Mouse (Mus musculus): ENCODE measurements around the gene Castor2. TPM values are rescaled to one million over a fixed set of nuclear protein-coding genes. Genes with fewer than 3 reads are reported as not detected.

Castor2 gene
- total and polyA plus RNA-seq, 3 experiments, result 0.35 to 3.9 (median 1.3) TPM

GRCm38 (mm10) chr5:134074368-134074767 is 25.1 kb upstream of the Castor2 start:
- in situ Hi-C loops (cut with MboI; ENCODE audit: low pct_ligation_motif_present, low pct_unique_long_range_greater_than_20kb, low sequenced_read_pairs), result no loop called here
- Histone ChIP-seq H3K4me3 (replicated peaks in 1 of 3; ENCODE audit: low read depth in 2 of 3, low read length in 2 of 3, poor library complexity in 1 of 3) (no peak overlapping the region), H3K27me3 (replicated peaks) (peaks cover 7% of the 10 kb centered on the region), H3K9ac (ENCODE audit: insufficient read depth, low read depth) (no peak overlapping the region), H3K4me2 (ENCODE audit: insufficient read depth, low read depth, poor library complexity, severe bottlenecking) (no peak overlapping the region), H3K79me2 (replicated peaks; ENCODE audit: control insufficient read depth, extremely low read depth, insufficient read depth, poor library complexity, severe bottlenecking) (no peaks in the 10 kb centered on the region), H3K36me3 (replicated peaks in 1 of 2; ENCODE audit: control insufficient read depth in 1 of 2, insufficient read depth in 1 of 2, low read length in 1 of 2) (no peaks in the 10 kb centered on the region), H3K4me1 (ENCODE audit: control insufficient read depth in 1 of 2, insufficient read depth in 2 of 2) (no peaks in the 10 kb centered on the region), H3K27ac (ENCODE audit: insufficient read depth, low read depth) (no peak overlapping the region), H3K9me3 (replicated peaks; ENCODE audit: low read length) (peaks cover 26% of the 10 kb centered on the region)
- TF ChIP-seq ZMIZ1 (IDR thresholded peaks at IDR 0.05; ENCODE audit: low read depth, low read length), result no peak
- no peak for TF ChIP-seq EP300 (IDR thresholded peaks at IDR 0.05; ENCODE audit: low read length)
- no peak for TF ChIP-seq ELF1 (IDR thresholded peaks at IDR 0.05; ENCODE audit: low read depth, low read length)
- no peak for TF ChIP-seq ZKSCAN1 (IDR thresholded peaks at IDR 0.05; ENCODE audit: borderline replicate concordance, low read depth, low read length)
- TF ChIP-seq UBTF (IDR thresholded peaks at IDR 0.05; ENCODE audit: low read depth, low read length), result no peak
- no peak for TF ChIP-seq MAZ (IDR thresholded peaks at IDR 0.05; ENCODE audit: low read depth, low read length)
- TF ChIP-seq ZNF384 (IDR thresholded peaks at IDR 0.05; ENCODE audit: low read depth, low read length), result no peak
- TF ChIP-seq CHD2 (IDR thresholded peaks at IDR 0.05; ENCODE audit: low read length), result no peak
- no peak for TF ChIP-seq MXI1 (IDR thresholded peaks at IDR 0.05; ENCODE audit: low read depth, low read length)
- no peak for TF ChIP-seq RAD21 (IDR thresholded peaks at IDR 0.05; ENCODE audit: low read depth, low read length)
- TF ChIP-seq HCFC1 (IDR thresholded peaks at IDR 0.05; ENCODE audit: low read depth, low read length), result no peak
- TF ChIP-seq TCF12 (IDR thresholded peaks at IDR 0.05; ENCODE audit: low read depth, low read length), result no peak
- TF ChIP-seq NRF1 (IDR thresholded peaks at IDR 0.05; ENCODE audit: low read depth, low read length), result no peak
- TF ChIP-seq PAX5 (IDR thresholded peaks at IDR 0.05; ENCODE audit: low read length), result no peak
- no peak for TF ChIP-seq E2F4 (IDR thresholded peaks at IDR 0.05; ENCODE audit: insufficient replicate concordance, low read depth, low read length)
- TF ChIP-seq KAT2A (IDR thresholded peaks at IDR 0.05; ENCODE audit: insufficient replicate concordance, low read length), result no peak
- TF ChIP-seq TBP (conservative IDR thresholded peaks at IDR 0.05; ENCODE audit: low read depth, low read length), result no peak
- no peak for TF ChIP-seq GABPA (IDR thresholded peaks at IDR 0.05; ENCODE audit: insufficient replicate concordance, low read depth, low read length)
- no peak for TF ChIP-seq BHLHE40 (IDR thresholded peaks at IDR 0.05; ENCODE audit: low read depth, low read length)
- no peak for DNase-seq (ENCODE audit: extremely low read depth)
- dilution Hi-C loops (cut with MboI; ENCODE audit: extremely low pct_ligation_motif_present, extremely low pct_unique_long_range_greater_than_20kb, low sequenced_read_pairs), result no loop called here

GRCm38 (mm10) chr5:134076175-134076574 is 23.3 kb upstream of the Castor2 start:
- dilution Hi-C loops (cut with MboI; ENCODE audit: extremely low pct_ligation_motif_present, extremely low pct_unique_long_range_greater_than_20kb, low sequenced_read_pairs) (no loop called here), in situ Hi-C loops (cut with MboI; ENCODE audit: low pct_ligation_motif_present, low pct_unique_long_range_greater_than_20kb, low sequenced_read_pairs) (no loop called here)
- no peak overlapping the region for H3K4me2 ChIP-seq (ENCODE audit: insufficient read depth, low read depth, poor library complexity, severe bottlenecking)
- no peak for DNase-seq (ENCODE audit: extremely low read depth)
- no peaks in the 10 kb centered on the region for H3K4me1 ChIP-seq (ENCODE audit: control insufficient read depth in 1 of 2, insufficient read depth in 2 of 2)
- no peak overlapping the region for H3K4me3 ChIP-seq (replicated peaks in 1 of 3; ENCODE audit: low read depth in 2 of 3, low read length in 2 of 3, poor library complexity in 1 of 3)
- peaks cover 10% of the 10 kb centered on the region for H3K27me3 ChIP-seq (replicated peaks)
- no peak for TF ChIP-seq ELF1 (IDR thresholded peaks at IDR 0.05; ENCODE audit: low read depth, low read length)
- TF ChIP-seq ZMIZ1 (IDR thresholded peaks at IDR 0.05; ENCODE audit: low read depth, low read length), result no peak
- no peak for TF ChIP-seq CTCF (conservative IDR thresholded peaks at IDR 0.05 in 1 of 2, IDR thresholded peaks at IDR 0.05 in 1 of 2; ENCODE audit: low read depth in 2 of 2, low read length in 2 of 2)
- no peak for TF ChIP-seq USF2 (conservative IDR thresholded peaks at IDR 0.05; ENCODE audit: low read depth, low read length)
- TF ChIP-seq JUND (conservative IDR thresholded peaks at IDR 0.05; ENCODE audit: low read depth, low read length), result no peak
- no peak for TF ChIP-seq MXI1 (IDR thresholded peaks at IDR 0.05; ENCODE audit: low read depth, low read length)
- TF ChIP-seq UBTF (IDR thresholded peaks at IDR 0.05; ENCODE audit: low read depth, low read length), result no peak
- TF ChIP-seq NRF1 (IDR thresholded peaks at IDR 0.05; ENCODE audit: low read depth, low read length), result no peak
- TF ChIP-seq RCOR1 (conservative IDR thresholded peaks at IDR 0.05; ENCODE audit: low read depth, low read length), result no peak
- TF ChIP-seq ZNF384 (IDR thresholded peaks at IDR 0.05; ENCODE audit: low read depth, low read length), result no peak
- TF ChIP-seq TBP (conservative IDR thresholded peaks at IDR 0.05; ENCODE audit: low read depth, low read length), result no peak
- no peak for TF ChIP-seq HCFC1 (IDR thresholded peaks at IDR 0.05; ENCODE audit: low read depth, low read length)
- no peak for TF ChIP-seq RAD21 (IDR thresholded peaks at IDR 0.05; ENCODE audit: low read depth, low read length)
- no peak for TF ChIP-seq ZC3H11A (IDR thresholded peaks at IDR 0.05; ENCODE audit: low read depth, low read length)
- TF ChIP-seq KAT2A (IDR thresholded peaks at IDR 0.05; ENCODE audit: insufficient replicate concordance, low read length), result no peak
- TF ChIP-seq NELFE (IDR thresholded peaks at IDR 0.05; ENCODE audit: low read depth, low read length), result no peak
- TF ChIP-seq TCF12 (IDR thresholded peaks at IDR 0.05; ENCODE audit: low read depth, low read length), result no peak
- no peak for TF ChIP-seq CHD2 (IDR thresholded peaks at IDR 0.05; ENCODE audit: low read length)
- no peak for TF ChIP-seq IRF4 (IDR thresholded peaks at IDR 0.05; ENCODE audit: low read depth, low read length)
- no peak for TF ChIP-seq BHLHE40 (IDR thresholded peaks at IDR 0.05; ENCODE audit: low read depth, low read length)
- H3K79me2 ChIP-seq (replicated peaks; ENCODE audit: control insufficient read depth, extremely low read depth, insufficient read depth, poor library complexity, severe bottlenecking), result no peaks in the 10 kb centered on the region
- no peak overlapping the region for H3K27ac ChIP-seq (ENCODE audit: insufficient read depth, low read depth)
- no peaks in the 10 kb centered on the region for H3K36me3 ChIP-seq (replicated peaks in 1 of 2; ENCODE audit: control insufficient read depth in 1 of 2, insufficient read depth in 1 of 2, low read length in 1 of 2)
- no peak overlapping the region for H3K9ac ChIP-seq (ENCODE audit: insufficient read depth, low read depth)
- H3K9me3 ChIP-seq (replicated peaks; ENCODE audit: low read length), result peaks cover 13% of the 10 kb centered on the region
